23 mouse cellular contexts compared by ENCODE assay signal in the genomic region with DNA sequence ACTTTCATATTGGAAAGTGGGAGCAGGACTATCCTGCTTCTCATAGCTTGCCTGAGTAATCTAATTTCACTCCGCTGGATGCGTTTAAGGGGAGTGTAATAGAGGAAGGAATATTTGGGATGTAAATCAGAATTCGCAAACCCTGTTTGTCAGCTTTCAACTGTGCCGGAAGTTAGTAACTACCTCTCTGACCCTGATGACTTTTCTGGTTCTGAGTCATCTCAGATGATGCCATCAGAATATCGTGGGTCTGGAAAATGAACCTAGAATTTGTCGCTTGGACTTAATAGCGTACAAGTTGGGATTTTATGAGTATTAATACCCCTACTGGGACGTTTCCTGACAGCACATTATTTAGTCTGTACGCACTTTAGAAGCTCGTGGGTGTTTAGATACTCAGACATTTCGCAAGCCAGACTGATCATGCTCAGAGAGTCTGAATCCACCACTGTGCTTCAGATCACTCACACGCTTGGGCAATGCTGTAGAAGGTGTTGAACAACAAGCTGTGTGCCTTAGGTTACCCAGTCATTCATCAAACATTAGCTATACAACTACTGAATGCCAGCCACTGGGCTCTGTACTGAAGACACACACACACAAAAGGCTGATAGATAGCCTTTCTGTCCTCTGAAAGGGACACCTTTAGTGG.
DNase-seq lines count a peak whose midpoint lies in the region; ATAC-seq and TF ChIP-seq lines count a peak whose summit lies in the region.
"Had no signal": no experiment of that assay in that cellular context is flagged by ENCODE, and none has a peak within 500 bp of the region (broad histone marks: within the 10 kb centered on the region; RNA-seq: fewer than 3 reads in every experiment).

No protein-coding gene starts in this region.

- ATAC-seq in liver, embryonic 16.5 days (ENCODE audit: low read depth) = peak; percentile 60
- no peak for ATAC-seq in liver, embryonic 11.5 days (replicated peaks; ENCODE audit: low FRiP score)
- ATAC-seq in liver, postnatal 0 days = peak; percentile 95
- ATAC-seq: forebrain, embryonic 13.5 days; forebrain, postnatal 0 days; hindbrain, embryonic 16.5 days had no signal

- H3K4me1 ChIP-seq in liver, embryonic 16.5 days (ENCODE audit: control insufficient read depth, low read depth, low read length) = no peaks in the 10 kb centered on the region
- H3K4me1 ChIP-seq in liver, embryonic 11.5 days (replicated peaks; ENCODE audit: control insufficient read depth, insufficient read depth, low read length) = no peaks in the 10 kb centered on the region
- peaks cover 9% of the 10 kb centered on the region for H3K4me1 ChIP-seq in embryonic fibroblast, embryonic 13.5 days (ENCODE audit: control insufficient read depth, insufficient read depth, low read length)
- H3K4me1 ChIP-seq in liver, postnatal 0 days (ENCODE audit: insufficient read depth) = no peaks in the 10 kb centered on the region
- H3K4me1 ChIP-seq: forebrain, embryonic 13.5 days; heart, embryonic 13.5 days; hindbrain, embryonic 12.5 days had no signal

- H3K36me3 ChIP-seq in liver, embryonic 16.5 days (ENCODE audit: control insufficient read depth, insufficient read depth) = no peaks in the 10 kb centered on the region
- no peaks in the 10 kb centered on the region for H3K36me3 ChIP-seq in liver, embryonic 11.5 days (ENCODE audit: control insufficient read depth, insufficient read depth, low read length)
- no peaks in the 10 kb centered on the region for H3K36me3 ChIP-seq in C2C12 (ENCODE audit: control insufficient read depth, insufficient read depth)
- no peaks in the 10 kb centered on the region for H3K36me3 ChIP-seq in liver, postnatal 0 days (replicated peaks; ENCODE audit: insufficient read depth, low read length)
- H3K36me3 ChIP-seq: embryonic facial prominence, embryonic 12.5 days; heart, embryonic 13.5 days; hindbrain, embryonic 12.5 days had no signal

- no peak for TF ChIP-seq CTCF in C2C12 (IDR thresholded peaks at IDR 0.05; ENCODE audit: control insufficient read depth, insufficient read depth, insufficient read length)
- TF ChIP-seq CTCF in embryonic fibroblast, embryonic 13.5 days (IDR thresholded peaks at IDR 0.05; ENCODE audit: borderline replicate concordance, insufficient read depth, low read length) = no peak
- TF ChIP-seq CTCF in liver, postnatal 0 days (IDR thresholded peaks at IDR 0.05; ENCODE audit: low read depth) = no peak

- 69% methylated on average over 12 of the region's 12 CpGs for WGBS in liver, embryonic 16.5 days (ENCODE audit: insufficient replicate concordance)
- 84% methylated on average over 12 of the region's 12 CpGs for WGBS in liver, embryonic 11.5 days
- WGBS in liver, postnatal 0 days (ENCODE audit: insufficient replicate concordance) = 73% methylated on average over 12 of the region's 12 CpGs

- H3K9me3 ChIP-seq in liver, embryonic 16.5 days (replicated peaks; ENCODE audit: control insufficient read depth, low read length) = no peaks in the 10 kb centered on the region
- H3K9me3 ChIP-seq in liver, embryonic 11.5 days (ENCODE audit: control insufficient read depth, low read length) = no peaks in the 10 kb centered on the region
- H3K9me3 ChIP-seq in liver, postnatal 0 days (ENCODE audit: low read length) = no peaks in the 10 kb centered on the region
- H3K9me3 ChIP-seq: embryonic facial prominence, embryonic 12.5 days; forebrain, embryonic 13.5 days; heart, embryonic 13.5 days; hindbrain, embryonic 12.5 days had no signal

- H3K27me3 ChIP-seq in liver, embryonic 16.5 days (ENCODE audit: control insufficient read depth, insufficient read depth, low read depth, low read length) = no peaks in the 10 kb centered on the region
- no peaks in the 10 kb centered on the region for H3K27me3 ChIP-seq in liver, embryonic 11.5 days (replicated peaks; ENCODE audit: control insufficient read depth, insufficient read depth, low read length)
- no peaks in the 10 kb centered on the region for H3K27me3 ChIP-seq in C2C12 (ENCODE audit: control insufficient read depth, insufficient read depth, insufficient read length)
- no peaks in the 10 kb centered on the region for H3K27me3 ChIP-seq in liver, postnatal 0 days (ENCODE audit: insufficient read depth, low read length)
- H3K27me3 ChIP-seq: embryonic facial prominence, embryonic 12.5 days; forebrain, embryonic 13.5 days; heart, embryonic 13.5 days; hindbrain, embryonic 12.5 days had no signal

- no peak overlapping the region for H3K4me3 ChIP-seq in liver, embryonic 16.5 days (ENCODE audit: low read depth, low read length)
- no peak overlapping the region for H3K4me3 ChIP-seq in liver, embryonic 11.5 days (ENCODE audit: low read depth, low read length)
- H3K4me3 ChIP-seq in C2C12 (ENCODE audit: insufficient read depth, poor library complexity, severe bottlenecking) = no peak overlapping the region
- no peak overlapping the region for H3K4me3 ChIP-seq in embryonic fibroblast, embryonic 13.5 days (ENCODE audit: insufficient read depth, low read length)
- H3K4me3 ChIP-seq in liver, postnatal 0 days (ENCODE audit: low read depth, low read length) = no peak overlapping the region
- H3K4me3 ChIP-seq: embryonic facial prominence, embryonic 12.5 days; forebrain, embryonic 13.5 days; gastrocnemius, adult 2 months; heart, embryonic 13.5 days; hindbrain, embryonic 12.5 days had no signal

- DNase-seq in liver, embryonic 11.5 days (ENCODE audit: low spot score) = no peak
- DNase-seq in liver, postnatal 0 days = no peak
- no peak for DNase-seq in retina, postnatal 1 day
- DNase-seq in natural killer cell, adult 2 months (ENCODE audit: low spot score in 2 of 2) = no peak
- DNase-seq: adrenal gland, adult 8-10 months; adrenal gland, postnatal 36 days; B cell, adult 2 months; cerebellum, adult 11 months; cerebellum, adult 8-10 months; cerebellum, postnatal 14 days; forebrain, postnatal 0 days; gastrocnemius, adult 2 months; gastrocnemius, postnatal 25 days; heart, adult 11 months; heart, postnatal 4 days had no signal

- no peak for TF ChIP-seq POLR2A in embryonic fibroblast, embryonic 13.5 days (IDR thresholded peaks at IDR 0.05; ENCODE audit: low read depth, low read length)

- no peaks in the 10 kb centered on the region for H3K79me2 ChIP-seq in C2C12 (ENCODE audit: control insufficient read depth, insufficient read depth)

- no peak overlapping the region for H3ac ChIP-seq in C2C12 (ENCODE audit: control insufficient read depth, insufficient read length, low read depth)

- no peak overlapping the region for H3K4me2 ChIP-seq in liver, embryonic 16.5 days (ENCODE audit: low read depth, low read length)
- H3K4me2 ChIP-seq in liver, embryonic 11.5 days = no peak overlapping the region
- H3K4me2 ChIP-seq in liver, postnatal 0 days (ENCODE audit: low read depth, low read length) = no peak overlapping the region
- H3K4me2 ChIP-seq: embryonic facial prominence, embryonic 12.5 days; forebrain, embryonic 13.5 days; heart, embryonic 13.5 days; hindbrain, embryonic 12.5 days had no signal

- no peak for TF ChIP-seq EP300 in liver, postnatal 0 days (IDR thresholded peaks at IDR 0.05; ENCODE audit: low read depth)

- no peak overlapping the region for H3K27ac ChIP-seq in liver, embryonic 16.5 days (ENCODE audit: low read length)
- no peak overlapping the region for H3K27ac ChIP-seq in liver, embryonic 11.5 days (ENCODE audit: low read depth, low read length)
- H3K27ac ChIP-seq in embryonic fibroblast, embryonic 13.5 days (ENCODE audit: insufficient read depth, low read length) = peak overlapping the region; percentile 26; the same call in 1 of the 2 replicates
- H3K27ac ChIP-seq in liver, postnatal 0 days (ENCODE audit: low read depth) = no peak overlapping the region
- H3K27ac ChIP-seq: embryonic facial prominence, embryonic 12.5 days; forebrain, embryonic 13.5 days; gastrocnemius, adult 2 months; heart, embryonic 13.5 days; hindbrain, embryonic 12.5 days had no signal

- H3K79me3 ChIP-seq in C2C12 (ENCODE audit: low read depth) = no peaks in the 10 kb centered on the region

- H3K9ac ChIP-seq in liver, embryonic 16.5 days (ENCODE audit: low read depth, low read length) = no peak overlapping the region
- no peak overlapping the region for H3K9ac ChIP-seq in liver, embryonic 11.5 days (ENCODE audit: low read depth, low read length)
- H3K9ac ChIP-seq in liver, postnatal 0 days (replicated peaks) = no peak overlapping the region
- H3K9ac ChIP-seq: embryonic facial prominence, embryonic 12.5 days; forebrain, embryonic 13.5 days; forebrain, postnatal 0 days; heart, embryonic 13.5 days; hindbrain, embryonic 12.5 days had no signal

TF ChIP-seq in C2C12, 6 proteins besides CTCF, POLR2A, EP300 and RAD21:
- TF ChIP-seq MYOG (IDR thresholded peaks at IDR 0.05; ENCODE audit: control insufficient read depth, extremely low read depth, insufficient read length) (no peak), CEBPB (IDR thresholded peaks at IDR 0.05; ENCODE audit: low read depth) (peak; percentile 33), USF1 (IDR thresholded peaks at IDR 0.05; ENCODE audit: low read depth) (no peak)
